Mouse (Mus musculus) midbrain, embryonic 11.5 days (tissue): ENCODE results near the gene Nudcd3. TPM values are rescaled to one million over a fixed set of nuclear protein-coding genes. Genes with fewer than 3 reads are reported as not detected.

Experiments
- ATAC-seq: fragments of 200-750 bp; cut with Nextera tagmentation; 2 replicates; pipeline ENCODE4 v1.8.0; 2017; ENCODE audit warnings: moderate TSS enrichment, moderate library complexity; ENCODE audit not compliant: low FRiP score
- DNase-seq: peaks from one replicate; pipeline ENCODE4 v3.0.0; 2015; ENCODE audit warnings: low spot score; ENCODE audit errors: missing footprints
- H3K27ac ChIP-seq: fragments of 300-500 bp; sonication (generic); 2 replicates; pipeline ENCODE4 v1.5.1; 2014; ENCODE audit warnings: low read depth, low read length
- H3K27me3 ChIP-seq: fragments of 300-500 bp; sonication (generic); 2 replicates; pipeline ENCODE4 v1.6.1; 2014; ENCODE audit warnings: mild to moderate bottlenecking, low read length, moderate library complexity, mixed read lengths; ENCODE audit not compliant: control insufficient read depth, insufficient read depth
- H3K36me3 ChIP-seq: fragments of 300-500 bp; sonication (generic); 2 replicates; pipeline ENCODE4 v1.6.1; 2014; ENCODE audit warnings: mild to moderate bottlenecking, low read length, moderate library complexity, mixed read lengths; ENCODE audit not compliant: control insufficient read depth, insufficient read depth
- H3K4me1 ChIP-seq: fragments of 300-500 bp; sonication (generic); 2 replicates; pipeline ENCODE4 v1.6.1; 2014; ENCODE audit warnings: low read length; ENCODE audit not compliant: control insufficient read depth, insufficient read depth
- H3K4me2 ChIP-seq: fragments of 300-500 bp; sonication (generic); 2 replicates; pipeline ENCODE4 v1.6.1; 2014; ENCODE audit warnings: mild to moderate bottlenecking, moderate library complexity
- H3K4me3 ChIP-seq: fragments of 300-500 bp; sonication (generic); 2 replicates; pipeline ENCODE4 v1.5.1; 2014; ENCODE audit warnings: low read depth, low read length
- H3K9ac ChIP-seq: fragments of 300-500 bp; sonication (generic); 2 replicates; pipeline ENCODE4 v1.6.1; 2014; ENCODE audit warnings: low read length
- H3K9me3 ChIP-seq: fragments of 300-500 bp; sonication (generic); 2 replicates; pipeline ENCODE4 v1.6.1; 2016; ENCODE audit warnings: low read length; ENCODE audit not compliant: control insufficient read depth
- WGBS: fragments of 180-500 bp; shearing (Covaris S2); extraction: QIAGEN DNeasy Blood & Tissue Kit; methylation state at CpG from one replicate; pipeline ENCODE4 v1.1.7; 2014; 5-methylcytosine and 5-hydroxymethylcytosine counted together
- polyA plus RNA-seq: library from polyadenylated mRNA; unstranded; fragments of >200 nt; fragmentation: Nextera tagmentation; extraction: Ambion mirVana; gene quantifications from 2 replicates; pipeline ENCODE4 v1.2.1, GENCODE M21; 2014

Nudcd3 gene
- polyA plus RNA-seq, 1 experiment from 2014 or later: 46.8 TPM

DNA sequence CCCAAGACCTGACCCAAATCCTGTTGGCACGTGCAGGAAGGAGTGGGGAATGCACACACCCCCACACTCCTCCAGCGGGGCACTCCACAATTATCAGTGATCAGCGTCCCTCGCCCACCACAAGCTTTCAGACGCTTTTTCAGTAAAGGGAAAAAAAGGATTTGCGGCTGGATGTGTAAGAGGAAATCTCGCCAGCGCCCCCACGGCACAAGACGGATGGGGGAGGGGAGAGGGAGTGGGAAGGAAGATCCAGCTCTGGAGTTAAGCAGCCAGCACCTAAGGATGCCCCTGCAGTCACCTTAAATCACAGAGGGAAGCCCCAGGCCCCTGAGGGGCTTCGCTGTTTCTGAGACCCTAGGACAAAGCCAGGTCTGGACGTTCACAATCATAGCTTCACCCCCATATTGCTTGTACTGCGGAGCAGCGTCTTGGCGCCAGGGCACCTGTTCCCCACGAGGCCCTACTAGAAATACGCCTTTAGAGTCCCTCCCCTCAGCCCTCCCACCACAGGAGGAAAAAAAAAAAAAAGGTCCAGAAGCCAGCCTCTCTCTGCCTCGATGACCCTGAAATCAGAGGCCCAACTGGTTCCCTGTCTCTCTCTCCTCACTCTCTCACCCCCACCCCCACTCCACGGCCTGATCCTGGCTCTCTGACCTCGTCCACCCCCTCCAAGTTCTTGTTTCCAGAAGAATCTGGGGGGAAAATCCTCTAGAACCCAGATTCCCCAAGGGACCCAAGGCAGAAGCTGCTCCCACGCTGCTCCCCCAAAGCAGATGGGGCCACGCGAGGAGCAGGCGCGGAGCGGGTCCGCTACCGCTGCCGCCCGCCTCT, 135.8 kb downstream of the Nudcd3 start:
- Histone ChIP-seq H3K27ac (no peak overlapping the region), H3K9ac (no peak overlapping the region), H3K4me2 (peak overlapping the region; percentile 65), H3K27me3 (peaks cover 59% of the 10 kb centered on the region), H3K4me3 (peak overlapping the region; percentile 44), H3K9me3 (no peaks in the 10 kb centered on the region), H3K36me3 (no peaks in the 10 kb centered on the region), H3K4me1 (peaks cover 18% of the 10 kb centered on the region)
- DNase-seq (no peak), ATAC-seq (no peak)
- WGBS: 3% methylated on average over 30 of the region's 30 CpGs

DNA sequence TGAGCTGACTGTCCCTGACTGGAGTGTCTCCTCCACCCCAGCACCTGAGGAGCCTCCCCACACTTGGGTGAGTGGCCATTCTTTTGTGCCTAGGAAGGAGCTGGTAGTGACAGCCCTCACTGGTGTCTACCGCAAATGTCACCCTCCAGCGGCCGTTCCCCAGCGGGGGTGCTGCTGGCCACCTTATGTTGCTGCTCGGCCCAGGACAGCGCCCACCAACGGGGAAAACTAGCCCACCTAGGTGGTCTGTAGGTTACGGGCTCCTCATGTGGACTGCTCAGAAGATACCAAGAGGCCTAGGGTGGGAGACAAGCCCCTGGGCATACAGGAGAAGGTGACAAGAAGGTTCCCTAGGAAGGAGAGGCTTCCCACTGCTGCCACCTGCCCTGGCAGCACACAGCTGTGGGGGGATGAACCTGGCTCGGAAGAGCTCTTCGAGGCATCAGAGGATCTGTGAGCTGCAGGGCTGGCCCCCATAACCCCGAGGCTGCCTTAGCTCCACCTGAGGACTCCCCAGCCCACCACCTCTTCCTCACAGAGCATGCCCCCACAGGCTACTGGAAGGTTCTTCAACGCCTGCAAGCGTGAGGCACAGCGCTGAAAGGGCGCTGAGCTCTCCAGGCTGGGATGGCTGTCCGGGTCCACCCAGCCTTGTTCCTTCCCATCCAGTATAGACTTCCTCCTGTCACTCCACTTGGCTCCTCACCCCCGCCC, 136.6 kb downstream of the Nudcd3 start:
- Histone ChIP-seq H3K4me2 (peak overlapping the region; percentile 65; the same call in 1 of the 2 replicates), H3K4me3 (no peak overlapping the region), H3K27ac (no peak overlapping the region), H3K9ac (no peak overlapping the region), H3K9me3 (no peaks in the 10 kb centered on the region), H3K4me1 (peaks cover 18% of the 10 kb centered on the region), H3K27me3 (peaks cover 54% of the 10 kb centered on the region), H3K36me3 (no peaks in the 10 kb centered on the region)
- ATAC-seq (no peak), DNase-seq (no peak)
- WGBS: 39% methylated on average over 17 of the region's 17 CpGs

DNA sequence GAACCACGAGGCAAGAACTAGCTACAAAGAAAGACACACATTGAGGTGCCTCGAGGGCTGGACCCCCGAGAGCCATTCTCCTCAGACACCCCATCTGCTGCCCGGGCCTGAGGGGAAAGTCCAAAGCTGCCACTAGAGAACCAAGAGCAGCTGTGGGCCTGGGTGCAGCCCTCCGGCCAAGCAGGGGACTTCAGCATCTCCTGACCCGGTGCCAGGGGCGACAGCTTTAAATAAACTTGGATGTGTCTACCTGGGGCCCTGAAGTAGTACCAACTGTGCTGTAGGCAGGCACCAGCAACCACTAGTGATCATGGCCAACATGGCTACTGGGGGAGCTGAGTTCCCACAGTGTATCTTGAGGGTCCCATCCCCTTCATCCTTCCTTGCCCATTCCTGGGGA, 137.2 kb downstream of the Nudcd3 start:
- Histone ChIP-seq H3K9ac (no peak overlapping the region), H3K4me2 (no peak overlapping the region), H3K9me3 (no peaks in the 10 kb centered on the region), H3K4me1 (peaks cover 16% of the 10 kb centered on the region), H3K36me3 (no peaks in the 10 kb centered on the region), H3K27me3 (peaks cover 52% of the 10 kb centered on the region), H3K4me3 (no peak overlapping the region), H3K27ac (no peak overlapping the region)
- DNase-seq (no peak), ATAC-seq (no peak)
- WGBS: 81% methylated on average over 7 of the region's 7 CpGs

DNA sequence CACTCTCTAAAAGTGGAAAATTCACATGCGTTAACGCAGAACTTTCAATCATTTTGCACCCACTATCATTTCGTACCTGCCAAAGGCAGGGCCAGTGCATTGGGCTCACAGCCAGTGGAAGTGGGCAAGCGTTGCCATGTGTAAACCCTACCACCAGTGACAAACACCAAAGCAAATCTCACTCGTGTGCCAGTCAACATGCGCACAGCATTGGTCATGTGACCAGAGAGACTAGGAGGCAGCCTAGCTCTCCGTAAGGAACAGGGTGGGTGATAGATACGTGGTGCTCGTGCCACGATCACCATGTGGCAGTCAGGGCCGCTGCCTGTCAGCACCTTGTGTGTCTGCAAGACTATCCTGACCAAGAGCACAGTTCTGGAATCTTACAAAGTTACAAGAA, 137.9 kb downstream of the Nudcd3 start:
- DNase-seq: no peak
- Histone ChIP-seq H3K4me3 (no peak overlapping the region), H3K4me1 (peaks cover 14% of the 10 kb centered on the region), H3K27ac (no peak overlapping the region), H3K27me3 (peaks cover 44% of the 10 kb centered on the region), H3K36me3 (no peaks in the 10 kb centered on the region), H3K9ac (no peak overlapping the region), H3K4me2 (no peak overlapping the region), H3K9me3 (no peaks in the 10 kb centered on the region)
- 90% methylated on average over 11 of the region's 11 CpGs for WGBS
- no peak for ATAC-seq

DNA sequence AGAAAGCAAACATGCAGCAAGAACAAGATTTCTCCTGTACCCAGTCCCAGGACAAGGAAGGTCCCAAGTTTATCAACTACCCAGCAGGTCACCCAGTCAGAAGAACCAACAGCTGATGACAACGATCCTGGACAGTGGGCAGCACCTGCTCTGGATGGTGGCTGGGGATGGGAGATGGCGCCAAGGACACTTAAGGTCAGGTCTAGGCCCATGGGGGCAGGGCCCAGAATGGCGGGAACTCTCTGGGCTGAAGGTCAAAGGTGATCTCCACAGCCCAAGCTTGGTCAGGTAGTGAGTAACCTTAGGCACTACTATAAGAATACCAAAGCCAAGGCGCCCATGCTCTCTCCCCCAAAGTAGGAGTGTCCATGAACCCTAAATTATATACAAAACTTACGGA, 138.3 kb downstream of the Nudcd3 start:
- H3K4me2 ChIP-seq: no peak overlapping the region
- no peaks in the 10 kb centered on the region for H3K36me3 ChIP-seq
- ATAC-seq: no peak
- peaks cover 40% of the 10 kb centered on the region for H3K27me3 ChIP-seq
- no peak overlapping the region for H3K4me3 ChIP-seq
- H3K4me1 ChIP-seq: peaks cover 14% of the 10 kb centered on the region
- no peaks in the 10 kb centered on the region for H3K9me3 ChIP-seq
- no peak overlapping the region for H3K27ac ChIP-seq
- 81% methylated on average over 5 of the region's 5 CpGs for WGBS
- H3K9ac ChIP-seq: no peak overlapping the region
- no peak for DNase-seq

DNA sequence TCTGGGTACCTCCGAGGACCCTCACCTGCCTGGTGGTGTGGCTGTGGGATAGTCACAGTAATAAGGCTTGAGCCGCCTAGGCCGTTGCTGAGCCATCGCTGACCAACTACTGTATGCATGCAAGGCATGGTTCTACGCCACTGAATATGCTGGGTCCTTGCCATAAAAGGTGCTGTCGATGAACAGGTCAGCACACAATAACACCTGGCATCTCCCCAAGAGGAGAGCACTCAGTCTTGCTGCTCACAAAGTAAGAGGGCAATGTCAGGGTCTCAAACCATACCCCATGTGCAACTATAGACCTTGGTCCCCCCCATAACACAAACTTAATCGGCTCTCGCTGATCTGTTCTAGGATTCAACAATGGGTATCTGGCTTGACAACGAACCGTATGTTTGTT, 141.1 kb downstream of the Nudcd3 start:
- Histone ChIP-seq H3K4me3 (no peak overlapping the region), H3K4me2 (no peak overlapping the region), H3K9ac (no peak overlapping the region), H3K27me3 (peaks cover 13% of the 10 kb centered on the region), H3K4me1 (peaks cover 2% of the 10 kb centered on the region; the same call in 1 of the 2 replicates), H3K36me3 (no peaks in the 10 kb centered on the region), H3K27ac (no peak overlapping the region), H3K9me3 (no peaks in the 10 kb centered on the region)
- 93% methylated on average over 10 of the region's 10 CpGs for WGBS
- ATAC-seq: no peak
- no peak for DNase-seq

Other genes with a start within 250 kb of the Nudcd3 start
- gene Ykt6, start 244.7 kb downstream of the Nudcd3 start, polyA plus RNA-seq: 27.2 and 29.4 TPM in 2 replicates
- 2.4 and 2.5 TPM in 2 replicates for gene Camk2b, start 134.1 kb downstream of the Nudcd3 start, polyA plus RNA-seq
- 0.41 and 0.57 TPM in 2 replicates for gene A730071L15Rik, start 386 bp downstream of the Nudcd3 start, polyA plus RNA-seq
- gene Npc1l1, start 29.7 kb upstream of the Nudcd3 start, polyA plus RNA-seq: not detected in 2 replicates
- 98.8 and 104 TPM in 2 replicates for gene Ddx56, start 67.4 kb upstream of the Nudcd3 start, polyA plus RNA-seq
- gene Tmed4, start 74.5 kb upstream of the Nudcd3 start, polyA plus RNA-seq: 148 and 161 TPM in 2 replicates
- gene Ogdh, start 91.2 kb upstream of the Nudcd3 start, polyA plus RNA-seq: 80.4 and 81.3 TPM in 2 replicates
- gene Zmiz2, start 188.7 kb upstream of the Nudcd3 start, polyA plus RNA-seq: 13.3 and 16.4 TPM in 2 replicates
- 5,393 and 5,428 TPM in 2 replicates for gene Ppia, start 215.0 kb upstream of the Nudcd3 start, polyA plus RNA-seq
- 966 and 1,015 TPM in 2 replicates for gene H2afv, start 244.0 kb upstream of the Nudcd3 start, polyA plus RNA-seq